Mouse (Mus musculus) E14TG2a.4 (cell line): ENCODE measurements around the gene Majin.

Source experiments
- CTCF ChIP-seq: conservative IDR thresholded peaks from 2 replicates; pipeline ENCODE4 v1.5.1; 2014; ENCODE audit warnings: low read length
- NANOG ChIP-seq: IDR thresholded peaks from 2 replicates; pipeline ENCODE4 v1.6.1; 2014; ENCODE audit warnings: borderline replicate concordance, low read length, mixed read lengths

DNA sequence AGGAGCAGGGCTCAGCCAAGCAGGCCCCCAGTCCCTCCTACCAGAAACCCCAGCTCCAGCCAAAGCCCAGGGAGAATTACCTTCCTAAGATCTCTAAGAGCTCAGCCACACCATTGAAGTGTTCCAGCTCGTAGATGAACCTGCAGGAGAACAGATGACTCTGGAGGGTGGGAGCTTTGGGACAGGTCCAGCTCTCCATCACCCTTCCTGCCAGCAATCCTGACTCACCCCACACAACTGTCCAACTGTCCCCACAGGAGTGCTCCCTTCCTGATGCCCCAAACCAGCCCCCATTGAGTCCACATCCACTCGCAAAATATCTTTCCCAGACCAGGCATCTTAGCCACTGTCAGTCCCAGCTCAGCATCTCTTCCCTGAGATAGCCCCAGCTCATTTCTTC, 46.8 kb downstream of the Majin start:
- no peak for TF ChIP-seq CTCF
- no peak for TF ChIP-seq NANOG
